Mouse (Mus musculus): ENCODE measurements around the gene Ggcx.

The Ggcx gene

DNA sequence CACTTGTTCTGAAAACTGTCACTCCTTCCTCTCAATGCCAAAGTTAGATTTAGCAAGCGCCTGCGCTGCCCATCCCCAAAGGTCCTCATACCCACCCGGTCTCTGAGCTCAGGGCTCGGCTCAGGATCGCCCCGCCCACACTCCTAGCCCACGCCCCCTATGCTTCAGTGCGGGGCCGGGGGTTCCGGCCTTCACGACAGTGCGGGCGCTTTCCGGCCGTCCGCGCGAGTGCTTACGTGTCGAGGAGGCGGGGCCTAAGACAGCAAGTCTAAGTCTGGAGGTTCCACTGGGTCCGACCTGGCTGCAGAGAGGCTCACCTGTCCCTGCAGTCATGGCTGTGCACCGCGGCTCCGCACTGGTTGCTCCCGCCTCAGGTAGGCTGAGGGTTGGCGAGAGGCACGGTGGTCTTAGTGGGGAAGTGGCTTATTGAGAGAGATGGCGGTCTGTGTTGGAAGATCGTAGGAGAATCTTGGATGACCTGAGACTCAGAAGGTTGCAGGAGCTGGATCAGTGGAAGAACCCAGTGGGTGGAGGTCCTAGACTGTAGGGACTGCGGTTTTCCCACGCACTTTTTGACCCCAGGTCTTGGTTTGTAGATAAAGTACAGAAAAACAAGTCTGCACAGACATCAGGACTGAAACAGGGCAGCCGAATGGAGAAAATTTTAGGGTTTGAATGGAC lies at the start of gene Ggcx:
Gene Ggcx (plus strand): TSS at position 233 of the 681 bp plus-strand sequence.
- peak; percentile 95 for DNase-seq

DNA sequence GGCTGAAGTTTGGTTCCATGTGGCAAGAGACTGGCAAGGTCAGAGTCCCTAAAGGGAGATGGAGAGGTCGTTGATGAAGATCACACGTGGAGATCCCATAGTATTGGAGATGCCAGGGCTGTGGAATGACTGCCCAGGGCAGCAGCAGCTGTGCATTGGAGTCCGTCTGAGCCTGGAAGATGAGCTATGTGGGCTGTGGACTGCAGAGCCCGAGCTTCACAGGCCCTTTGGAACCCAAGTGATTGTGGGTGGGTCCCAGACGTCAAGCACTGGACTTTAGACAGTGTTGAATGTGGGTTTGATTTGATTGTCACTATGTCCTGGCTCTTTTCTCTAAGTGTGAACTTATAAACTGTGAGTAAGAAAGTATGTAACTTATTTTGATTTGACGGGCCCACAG lies 49.1 kb upstream of the Ggcx start:
- no peak for DNase-seq

DNA sequence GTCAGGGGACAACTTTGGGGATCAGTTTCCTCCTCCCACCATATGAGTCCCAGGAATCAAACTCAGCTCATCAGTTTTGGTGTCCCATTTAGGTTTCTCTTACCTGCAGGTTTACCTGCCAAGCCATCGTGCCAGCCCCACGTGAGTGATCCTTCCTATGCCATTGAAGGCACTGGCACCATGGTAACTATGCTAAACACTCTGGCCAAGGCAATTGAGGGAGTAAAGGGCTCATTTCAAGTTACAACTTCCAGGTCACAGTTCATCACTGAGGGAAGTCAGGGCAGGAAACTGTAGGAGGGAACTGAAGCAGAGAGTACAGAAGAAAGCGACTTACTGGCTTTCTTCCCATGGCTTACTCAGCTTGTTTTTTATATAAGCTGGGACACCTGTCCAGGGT lies 47.8 kb upstream of the Ggcx start:
- no peak for DNase-seq

DNA sequence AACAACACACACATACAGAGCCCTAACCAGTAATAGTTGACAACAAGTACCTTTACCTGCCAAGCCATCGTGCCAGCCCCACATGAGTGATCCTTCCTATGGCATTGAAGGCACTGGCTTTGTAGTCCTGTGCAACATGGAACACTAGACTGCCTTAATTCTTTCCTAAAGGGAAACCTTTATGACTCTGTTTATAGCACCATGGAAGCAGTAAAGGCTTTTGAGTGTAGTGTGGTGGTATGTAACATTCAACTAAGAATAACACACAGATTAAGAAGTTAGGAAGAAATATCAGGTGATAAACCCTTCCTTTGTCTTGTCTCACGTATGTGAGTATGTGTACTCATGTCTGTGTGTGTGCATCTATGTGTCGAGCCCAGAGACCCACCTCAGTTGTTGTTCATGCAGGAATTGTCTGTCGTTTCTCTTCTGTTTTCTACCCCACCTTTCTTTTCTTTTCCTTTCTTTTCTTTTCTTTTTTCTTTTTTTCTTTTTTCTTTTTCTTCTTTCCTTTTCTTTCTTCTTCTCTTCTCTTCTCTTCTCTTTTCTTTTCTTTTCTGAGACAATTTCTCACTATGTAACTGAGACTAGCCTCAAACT lies 47.2 kb upstream of the Ggcx start, which contains the start of gene Rnf181:
Gene Rnf181 (minus strand): TSS at position 113 of the 600 bp plus-strand sequence.
- DNase-seq = no peak

DNA sequence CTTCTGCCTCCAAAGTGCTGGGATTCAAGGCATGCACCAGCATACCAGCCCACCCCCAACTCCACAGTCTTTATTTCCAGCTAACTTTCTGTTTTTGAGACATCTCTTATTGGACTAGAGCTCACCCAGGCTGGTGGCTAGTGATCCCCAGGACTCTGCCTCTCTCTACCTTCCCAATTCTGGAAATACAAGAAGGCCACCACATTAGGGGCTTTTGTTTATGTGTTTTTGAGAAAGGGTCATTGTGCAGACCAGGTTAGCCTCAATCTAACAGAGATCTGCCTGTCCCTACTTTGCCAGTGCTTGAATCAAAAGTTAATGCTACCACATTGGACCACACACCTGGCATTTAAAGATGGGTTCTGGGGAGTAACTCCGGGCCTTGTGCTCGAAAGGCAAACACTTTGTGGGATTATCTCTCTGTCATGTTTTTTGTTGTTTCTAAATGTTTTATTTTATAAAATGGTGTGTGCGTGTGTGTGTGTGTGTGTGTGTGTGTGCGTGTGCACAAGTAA lies 46.6 kb upstream of the Ggcx start:
- DNase-seq = no peak

DNA sequence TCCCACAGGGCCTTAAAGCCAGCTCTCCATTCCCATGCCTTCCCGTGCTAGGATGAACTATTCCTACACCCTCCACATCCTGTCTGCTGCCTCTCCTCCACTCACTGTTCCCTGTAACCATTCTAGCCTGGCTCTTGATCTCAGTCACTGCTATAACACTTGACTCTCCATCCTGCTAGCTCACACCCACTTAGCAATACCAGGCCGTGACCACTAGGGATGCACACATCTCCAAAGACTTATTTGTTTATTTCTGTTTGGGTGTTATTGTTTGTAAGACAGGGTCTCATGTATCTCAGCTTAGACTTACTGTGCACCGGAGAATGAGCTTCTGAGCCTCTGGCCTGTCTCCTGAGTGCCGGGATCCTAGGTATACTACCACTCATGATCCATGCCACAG lies 44.6 kb upstream of the Ggcx start:
- DNase-seq = no peak

DNA sequence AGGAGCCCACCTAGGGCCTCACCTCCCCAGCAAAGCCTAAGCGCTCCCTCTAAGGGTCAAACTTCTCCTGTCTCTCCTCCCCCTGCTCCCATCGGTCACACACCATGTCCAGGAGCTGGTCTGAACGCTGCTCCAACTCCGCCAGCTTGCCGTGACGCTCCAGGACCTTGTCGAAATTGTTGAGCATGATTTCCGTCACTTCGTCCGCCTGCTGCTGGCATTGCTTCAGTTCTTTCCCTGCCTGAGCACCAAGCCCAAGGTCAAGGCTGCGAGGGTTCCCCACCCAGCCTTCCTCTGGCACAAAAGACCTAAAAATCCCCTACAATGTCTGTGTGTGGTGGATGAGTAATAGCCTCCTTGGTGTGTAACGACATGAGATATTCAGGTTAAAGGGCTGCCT lies 44.0 kb upstream of the Ggcx start:
- no peak for DNase-seq

DNA sequence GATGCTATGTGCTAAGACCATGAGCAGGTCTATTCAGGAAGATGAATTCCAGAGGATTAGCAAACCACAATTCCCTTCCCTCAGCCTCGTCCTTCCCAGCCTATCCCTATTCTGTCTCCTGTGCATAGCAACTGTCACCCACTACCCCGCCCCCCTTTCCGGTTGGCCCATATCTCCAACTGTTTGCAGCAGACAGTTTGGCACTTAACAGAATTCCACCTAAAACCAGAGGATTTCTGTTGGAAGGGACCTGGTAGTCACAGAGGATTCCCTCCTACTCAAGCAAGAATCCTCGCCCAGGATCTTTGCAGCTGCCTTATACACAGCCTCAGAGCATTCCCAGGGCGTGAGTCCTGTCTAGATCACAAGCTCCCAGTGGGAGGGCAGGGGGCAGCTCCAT lies 43.0 kb upstream of the Ggcx start:
- no peak for DNase-seq

DNA sequence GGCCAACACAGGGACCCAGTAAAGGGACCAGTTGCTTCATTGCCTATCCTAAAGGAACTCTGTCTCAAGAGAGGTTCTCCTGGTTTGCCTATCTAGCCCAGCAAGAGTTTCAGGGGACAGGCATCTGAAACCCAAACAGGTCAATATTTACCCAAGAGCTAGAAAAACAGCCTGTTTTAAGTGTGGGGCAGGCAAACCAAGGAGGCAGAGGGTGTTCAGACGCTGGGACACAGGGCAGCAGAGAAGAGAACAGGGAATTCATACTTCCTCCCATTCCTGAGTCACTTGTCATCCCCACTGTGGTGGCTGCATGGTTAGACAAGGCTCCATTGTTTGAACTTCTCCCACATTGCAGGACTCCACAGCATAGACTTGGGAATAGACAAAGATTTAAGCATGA lies 42.5 kb upstream of the Ggcx start:
- DNase-seq = no peak

DNA sequence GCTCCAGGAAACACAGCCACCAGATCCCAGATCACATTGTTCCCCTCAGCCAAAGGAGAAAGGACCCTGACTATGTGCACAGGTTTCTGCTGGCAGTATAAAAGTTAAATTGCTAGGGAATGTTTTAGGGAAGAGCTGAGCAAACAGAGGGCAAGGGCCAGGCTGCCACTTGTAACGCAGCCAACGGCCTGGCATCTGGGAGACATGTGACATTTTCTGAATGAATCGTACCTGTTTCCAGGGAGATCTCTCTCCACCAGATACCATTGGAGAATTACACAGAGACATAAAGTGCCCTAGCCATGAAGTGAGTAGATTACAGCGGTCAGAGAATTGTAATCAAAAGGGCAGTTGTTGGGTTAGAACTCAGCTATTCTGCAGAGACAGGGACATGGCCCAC lies 40.9 kb upstream of the Ggcx start:
- DNase-seq = no peak

DNA sequence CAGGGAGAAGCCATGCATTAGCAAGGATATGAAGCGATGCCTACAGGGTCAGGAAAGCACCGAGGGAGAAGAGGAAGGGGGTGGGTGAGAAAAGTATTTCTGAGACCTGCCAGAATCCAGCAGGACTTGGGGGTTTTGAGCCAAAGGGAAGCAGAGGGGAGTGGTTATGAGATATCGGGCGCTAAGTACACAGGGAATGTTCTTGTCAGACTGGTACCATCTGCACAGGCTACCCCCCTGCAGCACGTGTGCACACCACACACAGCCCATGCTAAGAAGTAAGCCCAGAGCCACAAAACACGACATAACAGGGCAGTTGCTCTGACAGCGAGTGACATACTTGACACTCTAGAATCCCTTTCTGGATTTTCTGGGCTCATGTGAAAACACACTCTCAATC lies 39.9 kb upstream of the Ggcx start:
- DNase-seq = no peak

DNA sequence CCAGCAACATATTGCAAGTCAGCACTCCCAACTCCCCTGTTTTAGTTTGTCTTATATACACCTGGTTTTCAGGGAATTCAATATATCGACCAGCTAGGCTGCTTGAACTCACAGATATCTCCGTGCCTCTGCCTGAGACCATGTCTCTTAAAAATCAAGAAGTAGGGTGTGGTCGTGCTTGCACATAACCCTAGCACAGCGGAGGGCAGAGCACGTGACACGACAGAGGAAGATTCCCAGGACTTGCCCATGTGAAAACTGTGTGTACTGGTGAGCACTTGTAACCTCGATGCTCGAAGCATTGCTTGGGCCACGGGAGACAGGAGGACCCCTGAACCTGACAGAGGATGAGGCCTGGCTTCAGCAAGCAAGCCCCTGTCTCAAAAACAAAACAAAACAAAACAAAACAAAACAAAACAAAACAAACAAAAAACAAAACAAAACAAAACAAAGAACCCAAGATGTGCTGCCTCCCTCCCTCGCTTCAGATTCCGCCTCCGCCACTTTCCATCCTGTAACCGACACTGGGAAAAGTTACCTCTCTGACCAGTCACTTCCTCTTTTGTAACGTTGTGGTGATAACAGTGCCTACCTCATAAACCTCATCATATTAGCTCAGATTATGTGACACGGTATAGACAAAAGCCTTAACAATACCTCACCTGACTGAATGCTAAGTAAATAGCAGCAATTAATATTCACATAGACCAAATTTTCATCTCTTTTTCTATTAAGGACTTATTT lies 39.1 kb upstream of the Ggcx start:
- no peak for DNase-seq

DNA sequence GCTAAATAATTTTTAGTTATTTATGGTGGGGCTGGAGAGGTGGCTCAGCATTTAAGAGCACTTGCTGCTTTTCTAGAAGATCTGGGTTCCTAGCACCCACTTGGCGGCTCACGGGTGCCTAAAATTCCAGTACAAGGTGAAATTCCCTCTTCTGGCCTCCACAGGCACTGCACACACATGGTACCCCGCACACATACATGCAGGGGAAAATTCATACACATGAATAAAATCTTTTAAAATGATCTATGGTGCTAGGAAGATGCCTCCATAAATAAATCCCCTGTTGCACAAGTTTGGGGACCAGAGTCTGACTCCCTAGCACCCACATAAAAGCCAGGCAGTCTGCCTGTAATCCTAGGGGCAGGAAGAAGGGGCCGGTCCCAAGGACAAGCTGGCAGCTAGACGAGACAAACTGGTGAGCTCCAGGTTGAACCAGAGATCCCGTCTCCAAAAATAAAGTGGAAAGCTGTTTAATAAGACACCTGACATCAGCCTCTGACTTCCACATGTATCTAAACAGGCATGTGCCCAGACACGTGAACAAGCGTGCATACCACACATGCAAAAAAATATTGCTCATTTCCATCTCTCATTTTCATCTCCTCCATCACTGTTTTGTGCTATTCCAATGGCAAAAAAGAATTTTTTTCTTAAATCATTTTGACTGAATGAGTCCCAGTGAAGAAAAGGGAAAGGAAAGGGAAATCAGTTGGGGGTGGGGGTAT lies 35.4 kb upstream of the Ggcx start:
- no peak for DNase-seq

DNA sequence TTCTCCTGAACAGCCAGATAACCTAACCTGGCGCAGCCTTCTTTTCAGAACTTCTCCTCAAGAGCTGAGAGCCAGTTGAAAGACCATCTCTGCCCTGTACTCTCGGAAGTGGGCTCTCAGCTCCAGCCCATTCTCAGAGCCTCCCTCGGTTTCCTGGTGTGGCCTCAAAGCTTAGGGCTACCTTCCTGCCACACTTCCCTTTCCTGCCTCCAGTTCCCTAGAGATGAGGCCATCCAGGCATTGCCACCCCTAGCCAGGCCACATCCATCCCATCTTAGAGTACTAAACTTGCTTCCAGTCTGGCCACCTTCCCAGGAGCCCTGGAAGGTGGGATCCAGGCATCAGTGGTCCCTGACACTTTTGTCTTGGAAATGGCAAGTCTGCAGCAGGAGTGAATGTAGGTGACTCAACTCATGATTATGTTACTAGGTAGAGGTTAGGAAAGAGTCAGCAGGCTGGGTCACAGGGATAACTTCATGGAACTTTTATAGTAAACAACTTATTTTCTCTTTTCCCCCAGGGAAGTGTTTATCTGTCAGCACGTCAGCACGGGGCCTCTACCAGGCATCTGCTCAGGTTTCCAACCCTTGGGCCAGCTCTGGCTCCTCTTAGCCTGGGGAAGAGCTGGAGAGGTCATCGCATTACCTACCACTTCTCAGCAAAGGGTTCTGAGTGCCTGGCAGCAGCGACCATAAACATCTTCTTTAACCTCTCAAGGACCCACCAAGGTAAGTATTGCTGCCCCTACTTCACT lies 34.6 kb upstream of the Ggcx start:
- DNase-seq = no peak

DNA sequence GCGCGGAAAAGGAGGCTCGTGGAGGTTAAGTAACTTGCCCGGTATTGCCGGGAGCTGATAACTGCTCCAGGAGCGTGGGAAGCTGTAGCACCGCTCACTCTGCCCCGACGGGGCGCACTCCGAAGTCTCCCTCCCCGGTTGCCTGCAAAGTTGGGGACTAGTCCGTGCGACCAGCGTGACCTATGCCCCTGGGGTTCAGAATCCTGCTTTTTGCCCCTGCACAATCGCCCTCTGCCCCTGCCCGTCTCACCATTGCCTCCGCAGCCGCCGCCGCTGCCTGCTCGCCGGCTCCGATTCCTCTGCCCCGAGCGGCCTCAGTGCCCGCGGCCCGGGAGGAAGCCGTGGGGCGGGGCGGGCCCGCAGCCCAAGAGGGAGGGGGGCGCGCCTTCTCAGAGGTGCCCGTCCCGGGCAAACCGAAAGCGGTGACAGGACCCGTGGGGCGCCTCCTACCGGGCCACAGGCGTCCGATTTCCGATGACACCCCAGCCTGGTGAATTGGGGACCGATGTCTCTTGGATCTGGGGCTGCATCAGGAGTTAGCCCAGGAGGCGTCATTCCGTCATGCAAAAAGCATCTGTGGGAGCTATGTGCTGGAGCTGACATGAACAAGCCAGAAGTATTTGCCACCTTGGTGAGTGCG lies 33.9 kb upstream of the Ggcx start, which contains the start of gene Vamp5:
Gene Vamp5 (minus strand): TSS at position 338 of the 640 bp plus-strand sequence.
- peak; percentile 94 for DNase-seq

DNA sequence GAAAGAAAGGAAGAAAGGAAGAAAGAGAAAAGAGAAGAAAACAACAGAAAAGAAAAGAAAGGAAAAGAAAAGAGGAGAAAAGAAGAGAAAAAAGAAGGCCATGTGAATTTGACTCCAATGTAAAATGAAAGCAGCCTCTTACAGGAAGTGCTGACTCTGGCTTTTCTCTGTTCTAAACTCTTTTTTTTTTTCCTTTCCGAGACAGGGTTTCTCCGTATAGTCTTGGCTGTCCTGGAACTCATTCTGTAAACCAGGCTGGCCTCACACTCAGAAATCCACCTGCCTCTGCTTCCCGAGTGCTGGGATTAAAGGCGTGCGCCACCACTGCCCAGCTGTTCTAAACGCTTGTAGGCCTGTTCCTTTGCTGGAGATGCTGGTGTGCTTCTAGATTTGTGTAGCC lies 31.6 kb upstream of the Ggcx start:
- DNase-seq = no peak

DNA sequence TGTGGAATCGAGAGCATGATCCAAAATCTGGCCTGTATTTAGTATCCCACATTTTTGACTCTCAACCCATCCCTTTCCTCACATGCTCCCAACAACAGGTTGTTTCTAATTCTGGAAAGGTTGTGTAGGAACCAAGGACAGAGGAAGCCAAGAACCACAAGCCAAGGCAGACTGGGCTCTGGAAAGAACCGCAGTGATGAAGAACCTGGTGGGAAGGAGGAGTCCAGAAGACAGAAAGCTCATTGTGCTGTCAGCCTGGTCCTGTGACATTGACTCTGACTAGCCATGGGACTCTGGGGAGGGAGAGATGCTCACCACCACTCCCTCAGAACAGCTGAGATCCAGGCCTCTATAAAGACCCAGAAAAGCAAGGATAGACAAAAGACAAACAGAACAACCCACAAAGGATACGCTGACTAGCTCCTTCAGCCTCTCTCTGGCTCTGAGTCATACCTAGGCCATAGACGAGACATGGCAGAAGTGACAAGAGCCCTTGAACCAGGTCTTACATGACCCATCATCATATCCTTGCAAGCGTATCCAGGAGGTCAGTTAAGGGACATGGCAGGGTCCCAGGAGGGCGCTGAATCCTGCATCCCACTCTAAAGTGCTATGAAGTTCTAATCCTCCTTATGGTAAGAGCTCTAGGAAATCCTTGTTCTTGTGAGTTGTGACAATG lies 30.8 kb upstream of the Ggcx start:
- no peak for DNase-seq

DNA sequence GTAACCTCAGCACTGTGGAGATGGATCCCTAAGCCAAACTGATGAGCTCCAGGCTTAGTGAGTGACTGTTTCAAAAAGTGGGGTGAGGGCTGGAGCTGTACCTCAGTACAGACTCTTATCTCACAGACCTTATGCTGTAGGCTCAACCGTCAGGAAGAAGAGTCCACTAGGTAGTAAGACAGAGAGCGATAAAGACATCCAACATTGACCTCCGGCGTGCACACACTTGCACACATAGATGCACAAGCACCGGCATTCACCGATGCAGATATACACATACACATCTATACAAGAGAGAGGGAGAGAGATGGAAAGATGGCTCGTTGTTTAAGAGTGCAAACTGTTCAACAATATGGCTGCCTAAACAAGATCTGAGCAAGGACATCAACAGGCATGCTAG lies 30.2 kb upstream of the Ggcx start:
- no peak for DNase-seq

DNA sequence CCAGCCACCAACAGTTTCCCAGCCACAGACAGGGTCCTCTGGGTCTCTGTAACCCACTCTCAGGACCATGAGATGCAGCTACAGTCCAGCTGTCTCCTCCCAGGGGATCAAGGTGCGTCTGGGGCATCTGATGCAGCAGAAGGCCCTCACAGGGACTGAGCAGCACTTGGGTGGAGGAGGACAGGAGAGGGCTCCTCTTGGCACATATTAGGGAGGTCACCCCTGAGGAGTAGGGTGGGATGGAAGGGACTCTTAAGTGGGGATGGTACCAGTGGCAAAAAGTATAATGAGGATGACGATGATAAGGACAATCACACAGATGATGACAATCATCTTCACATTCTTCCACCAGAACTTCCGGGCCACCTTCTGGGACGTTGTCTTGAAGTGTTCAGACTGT lies 28.9 kb upstream of the Ggcx start:
- DNase-seq = no peak

DNA sequence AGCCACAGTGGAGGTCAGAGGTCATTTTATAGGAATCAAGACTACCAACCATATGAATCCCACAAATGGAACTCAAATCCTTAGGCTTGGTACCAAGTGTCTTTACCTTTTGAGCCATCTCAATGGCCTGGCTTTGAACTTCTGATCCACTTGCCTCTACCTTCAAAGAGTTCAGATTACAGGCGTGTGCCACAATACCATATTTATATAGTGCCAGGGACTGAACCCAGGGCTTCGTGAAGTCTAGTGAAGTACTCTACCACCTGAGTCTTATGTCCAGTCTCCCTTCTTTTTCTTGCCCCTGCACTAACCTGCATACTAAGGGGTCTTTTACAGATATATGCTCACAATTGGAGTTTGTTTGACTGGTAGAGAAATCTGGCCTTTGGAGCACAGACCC lies 27.5 kb upstream of the Ggcx start:
- no peak for DNase-seq

DNA sequence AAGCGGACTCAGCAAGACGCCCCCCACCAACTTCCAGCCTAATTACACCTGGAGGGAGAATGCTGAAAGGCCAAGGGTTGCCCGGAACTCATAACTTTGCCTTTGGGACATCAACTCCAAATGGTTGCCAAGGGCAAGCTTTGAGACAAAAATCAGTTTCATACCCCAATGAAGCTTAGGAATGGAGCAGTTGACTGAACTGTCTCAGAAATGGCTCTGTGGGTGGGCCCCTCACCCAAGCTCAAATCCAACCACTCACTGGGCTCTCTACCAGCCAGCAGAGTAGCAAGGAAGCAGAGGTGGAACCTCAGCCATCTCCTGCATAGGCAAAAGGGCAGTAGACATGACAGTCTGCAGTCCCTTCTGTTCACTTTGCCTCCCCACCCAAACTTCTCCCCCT lies 26.3 kb upstream of the Ggcx start:
- DNase-seq = no peak
